Comparison of ENCODE assay signal across 9 mouse cellular contexts in genomic region chr12:54197849-54198248, GRCm38 (mm10). TPM values are rescaled to one million over a fixed set of nuclear protein-coding genes. Genes with fewer than 3 reads are reported as not detected.
A peak's percentile ranks its signal among the peaks of the same experiment; 100 is the strongest.
DNase-seq lines count a peak whose midpoint lies in the region; ATAC-seq lines count a peak whose summit lies in the region.
"Had no signal": no experiment of that assay in that cellular context is flagged by ENCODE, and none has a peak within 500 bp of the region (broad histone marks: within the 10 kb centered on the region; RNA-seq: fewer than 3 reads in every experiment).

No protein-coding gene starts in this region.

- peaks cover 54% of the 10 kb centered on the region for H3K4me1 ChIP-seq in heart, embryonic 16.5 days (ENCODE audit: control insufficient read depth, insufficient read depth, low read length)
- peaks cover 28% of the 10 kb centered on the region for H3K4me1 ChIP-seq in midbrain, embryonic 14.5 days (ENCODE audit: control insufficient read depth, insufficient read depth, low read length)
- peaks cover 9% of the 10 kb centered on the region for H3K4me1 ChIP-seq in midbrain, embryonic 11.5 days (ENCODE audit: control insufficient read depth, insufficient read depth, low read length)
- peaks cover 18% of the 10 kb centered on the region for H3K4me1 ChIP-seq in hindbrain, embryonic 16.5 days (ENCODE audit: control insufficient read depth, insufficient read depth, low read depth, low read length)
- peaks cover 60% of the 10 kb centered on the region for H3K4me1 ChIP-seq in stomach, embryonic 16.5 days (ENCODE audit: control insufficient read depth, insufficient read depth, low read length)

- H3K9ac ChIP-seq in heart, embryonic 16.5 days (ENCODE audit: low read length): peak overlapping the region; percentile 48; the same call in 1 of the 2 replicates
- H3K9ac ChIP-seq in midbrain, embryonic 14.5 days (replicated peaks; ENCODE audit: low read length): 0 out of 2 replicates have a peak overlapping the region, but pooled peaks have one; percentile 2
- no peak overlapping the region for H3K9ac ChIP-seq in midbrain, embryonic 11.5 days (ENCODE audit: low read length)
- H3K9ac ChIP-seq in hindbrain, embryonic 16.5 days (ENCODE audit: low read depth, low read length): no peak overlapping the region
- H3K9ac ChIP-seq in stomach, embryonic 16.5 days (ENCODE audit: low read length): peak overlapping the region; percentile 22

- WGBS in heart, embryonic 16.5 days: 55% methylated on average over 11 of the region's 11 CpGs
- 61% methylated on average over 11 of the region's 11 CpGs for WGBS in midbrain, embryonic 14.5 days
- 76% methylated on average over 11 of the region's 11 CpGs for WGBS in midbrain, embryonic 11.5 days
- 35% methylated on average over 11 of the region's 11 CpGs for WGBS in hindbrain, embryonic 16.5 days
- 32% methylated on average over 11 of the region's 11 CpGs for WGBS in stomach, embryonic 16.5 days

- no peaks in the 10 kb centered on the region for H3K36me3 ChIP-seq in heart, embryonic 16.5 days (ENCODE audit: control insufficient read depth, insufficient read depth)
- no peaks in the 10 kb centered on the region for H3K36me3 ChIP-seq in midbrain, embryonic 14.5 days (ENCODE audit: control insufficient read depth, insufficient read depth, low read length)
- H3K36me3 ChIP-seq in midbrain, embryonic 11.5 days (ENCODE audit: control insufficient read depth, insufficient read depth, low read length): no peaks in the 10 kb centered on the region
- H3K36me3 ChIP-seq in hindbrain, embryonic 16.5 days (ENCODE audit: control insufficient read depth, insufficient read depth, low read length): no peaks in the 10 kb centered on the region
- H3K36me3 ChIP-seq in stomach, embryonic 16.5 days (ENCODE audit: control insufficient read depth, insufficient read depth, low read length): no peaks in the 10 kb centered on the region

- no peak for ATAC-seq in heart, embryonic 16.5 days (replicated peaks; ENCODE audit: extremely low read depth, insufficient read depth, low FRiP score)
- no peak for ATAC-seq in midbrain, embryonic 14.5 days (ENCODE audit: low FRiP score, low TSS enrichment)
- ATAC-seq in midbrain, embryonic 11.5 days (ENCODE audit: low FRiP score): no peak
- ATAC-seq in hindbrain, embryonic 16.5 days: no peak
- no peak for ATAC-seq in stomach, embryonic 16.5 days (ENCODE audit: insufficient read depth, low FRiP score)

- H3K4me3 ChIP-seq in heart, embryonic 16.5 days (ENCODE audit: low read length): peak overlapping the region; percentile 15
- no peak overlapping the region for H3K4me3 ChIP-seq in midbrain, embryonic 14.5 days (replicated peaks; ENCODE audit: low read depth, low read length)
- no peak overlapping the region for H3K4me3 ChIP-seq in midbrain, embryonic 11.5 days (ENCODE audit: low read depth, low read length)
- H3K4me3 ChIP-seq in hindbrain, embryonic 16.5 days (ENCODE audit: low read length): no peak overlapping the region
- H3K4me3 ChIP-seq in stomach, embryonic 16.5 days (replicated peaks; ENCODE audit: low read length): peak overlapping the region; percentile 19

- DNase-seq in heart, postnatal 10 days: no peak
- DNase-seq in midbrain, embryonic 14.5 days: peak; percentile 66
- DNase-seq in midbrain, embryonic 11.5 days (ENCODE audit: low spot score, missing footprints): no peak
- no peak for DNase-seq in embryo, embryonic 9.5 days (ENCODE audit: extremely low spot score)
- DNase-seq in thymus, postnatal 4 days: no peak
- DNase-seq: thymus, adult 18-20 months had no signal

- no peaks in the 10 kb centered on the region for H3K9me3 ChIP-seq in heart, embryonic 16.5 days (replicated peaks; ENCODE audit: control insufficient read depth, low read length)
- no peaks in the 10 kb centered on the region for H3K9me3 ChIP-seq in midbrain, embryonic 14.5 days (ENCODE audit: control insufficient read depth, low read length)
- no peaks in the 10 kb centered on the region for H3K9me3 ChIP-seq in midbrain, embryonic 11.5 days (ENCODE audit: control insufficient read depth, low read length)
- H3K9me3 ChIP-seq in hindbrain, embryonic 16.5 days (ENCODE audit: control insufficient read depth, low read length): no peaks in the 10 kb centered on the region
- H3K9me3 ChIP-seq in stomach, embryonic 16.5 days (replicated peaks; ENCODE audit: control insufficient read depth, low read length): no peaks in the 10 kb centered on the region

- intact Hi-C loops in heart, postnatal 10 days (cut with DNase I): no loop called here

- peak overlapping the region; percentile 55 for H3K4me2 ChIP-seq in heart, embryonic 16.5 days (ENCODE audit: low read depth, low read length)
- peak overlapping the region; percentile 25 for H3K4me2 ChIP-seq in midbrain, embryonic 14.5 days (ENCODE audit: low read length)
- no peak overlapping the region for H3K4me2 ChIP-seq in midbrain, embryonic 11.5 days
- peak overlapping the region; percentile 30 for H3K4me2 ChIP-seq in hindbrain, embryonic 16.5 days (ENCODE audit: low read length)
- peak overlapping the region; percentile 48 for H3K4me2 ChIP-seq in stomach, embryonic 16.5 days (ENCODE audit: low read depth, low read length)

- H3K27ac ChIP-seq in heart, embryonic 16.5 days (ENCODE audit: low read length): peak overlapping the region; percentile 80
- no peak overlapping the region for H3K27ac ChIP-seq in midbrain, embryonic 14.5 days (replicated peaks; ENCODE audit: low read depth, low read length)
- no peak overlapping the region for H3K27ac ChIP-seq in midbrain, embryonic 11.5 days (ENCODE audit: low read depth, low read length)
- no peak overlapping the region for H3K27ac ChIP-seq in hindbrain, embryonic 16.5 days (ENCODE audit: low read depth, low read length)
- peak overlapping the region; percentile 61 for H3K27ac ChIP-seq in stomach, embryonic 16.5 days (ENCODE audit: low read length)

- no peaks in the 10 kb centered on the region for H3K27me3 ChIP-seq in heart, embryonic 16.5 days (ENCODE audit: control insufficient read depth, insufficient read depth, low read length)
- peaks cover 11% of the 10 kb centered on the region for H3K27me3 ChIP-seq in midbrain, embryonic 14.5 days (ENCODE audit: control insufficient read depth, insufficient read depth, low read length)
- peaks cover 14% of the 10 kb centered on the region for H3K27me3 ChIP-seq in midbrain, embryonic 11.5 days (ENCODE audit: control insufficient read depth, insufficient read depth, low read length)
- H3K27me3 ChIP-seq in hindbrain, embryonic 16.5 days (replicated peaks; ENCODE audit: control insufficient read depth, insufficient read depth, low read length): no peaks in the 10 kb centered on the region
- no peaks in the 10 kb centered on the region for H3K27me3 ChIP-seq in stomach, embryonic 16.5 days (ENCODE audit: control insufficient read depth, insufficient read depth, low read length)

RNA-seq across cellular contexts. Expression of gene Egln3, which starts 5.8 kb away (rescaled TPM):
- 30.5 and 31.4 TPM in 2 replicates for polyA plus RNA-seq in heart, embryonic 16.5 days (2015; fragmentation: Nextera tagmentation; extraction: Ambion mirVana)
- 10 to 100 TPM; 39.0 to 49.5 TPM for total RNA-seq in heart, postnatal 10 days (2021)
- polyA plus RNA-seq in midbrain, embryonic 14.5 days (2014; fragmentation: Nextera tagmentation; extraction: Ambion mirVana): 5.6 and 5.9 TPM in 2 replicates
- 3.7 and 3.8 TPM in 2 replicates for polyA plus RNA-seq in midbrain, embryonic 11.5 days (2014; fragmentation: Nextera tagmentation; extraction: Ambion mirVana)
- polyA plus RNA-seq in hindbrain, embryonic 16.5 days (2015; fragmentation: Nextera tagmentation; extraction: Ambion mirVana): 7.4 and 7.6 TPM in 2 replicates
- polyA plus RNA-seq in stomach, embryonic 16.5 days (2015; fragmentation: Nextera tagmentation; extraction: Ambion mirVana): 59.8 and 64.7 TPM in 2 replicates

Comparison
In these comparisons a context has a peak if more than half of its experiments do, and no peak if none do; other contexts are left out.
1. H3K9ac ChIP-seq: peak in heart, embryonic 16.5 days (single experiment), midbrain, embryonic 14.5 days (single experiment) and stomach, embryonic 16.5 days (single experiment); none in midbrain, embryonic 11.5 days (single experiment) and hindbrain, embryonic 16.5 days (single experiment).
2. H3K27ac ChIP-seq: peak in heart, embryonic 16.5 days (single experiment) and stomach, embryonic 16.5 days (single experiment); none in midbrain, embryonic 14.5 days (single experiment), midbrain, embryonic 11.5 days (single experiment) and hindbrain, embryonic 16.5 days (single experiment).
3. H3K4me3 ChIP-seq: peak in heart, embryonic 16.5 days (single experiment) and stomach, embryonic 16.5 days (single experiment); none in midbrain, embryonic 14.5 days (single experiment), midbrain, embryonic 11.5 days (single experiment) and hindbrain, embryonic 16.5 days (single experiment).